Comparison of ENCODE assay signal across 8 mouse cellular contexts in genomic region chr19:61225526-61226400, GRCm38 (mm10). TPM values are rescaled to one million over a fixed set of nuclear protein-coding genes. Genes with fewer than 3 reads are reported as not detected.
DNase-seq lines count a peak whose midpoint lies in the region; ATAC-seq and TF ChIP-seq lines count a peak whose summit lies in the region.

No protein-coding gene starts in this region.

- H3K4me1 ChIP-seq in forebrain, embryonic 13.5 days, result peaks cover 3% of the 10 kb centered on the region; the same call in 1 of the 2 replicates
- H3K4me1 ChIP-seq in liver, postnatal 0 days (ENCODE audit: insufficient read depth), result peaks cover 17% of the 10 kb centered on the region; the same call in 1 of the 2 replicates
- H3K4me1 ChIP-seq in olfactory bulb, adult 2 months (ENCODE audit: control insufficient read depth, insufficient read depth, low read length), result peaks cover 14% of the 10 kb centered on the region

- TF ChIP-seq CTCF in liver, postnatal 0 days (IDR thresholded peaks at IDR 0.05; ENCODE audit: low read depth), result no peak
- no peak for TF ChIP-seq CTCF in olfactory bulb, adult 2 months (IDR thresholded peaks at IDR 0.05; ENCODE audit: insufficient read depth, low read depth, low read length)

- H3K36me3 ChIP-seq in forebrain, embryonic 13.5 days (ENCODE audit: poor library complexity, severe bottlenecking), result no peaks in the 10 kb centered on the region
- H3K36me3 ChIP-seq in liver, postnatal 0 days (replicated peaks; ENCODE audit: insufficient read depth, low read length), result no peaks in the 10 kb centered on the region

- 8% methylated on average over 69 of the region's 70 CpGs for WGBS in forebrain, embryonic 13.5 days
- WGBS in liver, postnatal 0 days (ENCODE audit: insufficient replicate concordance), result 15% methylated on average over 60 of the region's 70 CpGs
- 7% methylated on average over 70 of the region's 70 CpGs for WGBS in olfactory bulb, adult 2 months

- TF ChIP-seq EP300 in liver, postnatal 0 days (IDR thresholded peaks at IDR 0.05; ENCODE audit: low read depth), result no peak

- peak overlapping the region; percentile 60 for H3K4me2 ChIP-seq in forebrain, embryonic 13.5 days
- peak overlapping the region; percentile 65 for H3K4me2 ChIP-seq in liver, postnatal 0 days (ENCODE audit: low read depth, low read length)

- peak; percentile 62 for ATAC-seq in forebrain, embryonic 13.5 days
- ATAC-seq in liver, postnatal 0 days, result peak; percentile 24

- H3K27ac ChIP-seq in forebrain, embryonic 13.5 days, result peak overlapping the region; percentile 85
- H3K27ac ChIP-seq in liver, postnatal 0 days (ENCODE audit: low read depth), result peak overlapping the region; percentile 85
- peak overlapping the region; percentile 83; the same call in 1 of the 2 replicates for H3K27ac ChIP-seq in olfactory bulb, adult 2 months (ENCODE audit: insufficient read depth, low read depth, low read length)

- intact Hi-C loops in heart, postnatal 14 days (cut with DNase I), result no loop called here

- H3K27me3 ChIP-seq in forebrain, embryonic 13.5 days, result peaks cover 6% of the 10 kb centered on the region; the same call in 1 of the 2 replicates
- no peaks in the 10 kb centered on the region for H3K27me3 ChIP-seq in liver, postnatal 0 days (ENCODE audit: insufficient read depth, low read length)

- peak overlapping the region; percentile 58 for H3K4me3 ChIP-seq in forebrain, embryonic 13.5 days
- H3K4me3 ChIP-seq in liver, postnatal 0 days (ENCODE audit: low read depth, low read length), result peak overlapping the region; percentile 46
- peak overlapping the region; percentile 64 for H3K4me3 ChIP-seq in olfactory bulb, adult 2 months (ENCODE audit: insufficient read depth, low read depth, low read length)

- TF ChIP-seq POLR2A in olfactory bulb, adult 2 months (IDR thresholded peaks at IDR 0.05; ENCODE audit: insufficient read depth, low read depth, low read length), result no peak

- peaks cover 3% of the 10 kb centered on the region; the same call in 1 of the 2 replicates for H3K9me3 ChIP-seq in forebrain, embryonic 13.5 days (replicated peaks)
- H3K9me3 ChIP-seq in liver, postnatal 0 days (ENCODE audit: low read length), result peaks cover 8% of the 10 kb centered on the region; the same call in 1 of the 2 replicates

- DNase-seq in ES-CJ7 (ENCODE audit: low read depth, low spot score), result peak; percentile 91
- peak; percentile 87 for DNase-seq in cerebellum, adult 11-12 months
- DNase-seq in heart, postnatal 14 days, result peak; percentile 39 to 57
- DNase-seq in layer of hippocampus, adult 18-20 months (ENCODE audit: low spot score in 2 of 2), result peak; percentile 82 to 90
- peak; percentile 87 for DNase-seq in liver, postnatal 0 days
- DNase-seq in testis, postnatal 14 days (ENCODE audit: low spot score), result peak; percentile 98

- H3K9ac ChIP-seq in forebrain, embryonic 13.5 days, result no peak overlapping the region
- no peak overlapping the region for H3K9ac ChIP-seq in liver, postnatal 0 days (replicated peaks)

RNA-seq across cellular contexts. Expression of gene Csf2ra, which starts 2.5 kb away (rescaled TPM):
- 20.4 and 25.2 TPM in 2 replicates for polyA plus RNA-seq in forebrain, embryonic 13.5 days (2015; fragmentation: Nextera tagmentation; extraction: Ambion mirVana)
- 1 to 10 TPM; 9.4 to 9.8 TPM for total RNA-seq in heart, postnatal 14 days (2021)
- 10 to 100 TPM; 22.7 to 30.0 TPM for total RNA-seq in layer of hippocampus, adult 18-20 months (2021)
- polyA plus RNA-seq in liver, postnatal 0 days (2015; fragmentation: Nextera tagmentation; extraction: Ambion mirVana), result 11.6 and 13.0 TPM in 2 replicates
- polyA plus RNA-seq in olfactory bulb, adult 2 months (2012; ENCODE audit: insufficient read depth, insufficient read length, low replicate concordance, missing spikeins), result not detected in 2 replicates

RNA-seq across cellular contexts. Expression of gene Gm6020, which starts 42.1 kb away (rescaled TPM):
- not detected in 2 replicates for polyA plus RNA-seq in forebrain, embryonic 13.5 days (2015; fragmentation: Nextera tagmentation; extraction: Ambion mirVana)
- not detected for total RNA-seq in heart, postnatal 14 days (2021)
- not detected for total RNA-seq in layer of hippocampus, adult 18-20 months (2021)
- not detected in 2 replicates for polyA plus RNA-seq in liver, postnatal 0 days (2015; fragmentation: Nextera tagmentation; extraction: Ambion mirVana)
- not detected in 2 replicates for polyA plus RNA-seq in olfactory bulb, adult 2 months (2012; ENCODE audit: insufficient read depth, insufficient read length, low replicate concordance, missing spikeins)

RNA-seq across cellular contexts. Expression of gene Gm7102, which starts 49.7 kb away (rescaled TPM):
- 0.20 TPM in 1 of 2 replicates, not detected in the other for polyA plus RNA-seq in forebrain, embryonic 13.5 days (2015; fragmentation: Nextera tagmentation; extraction: Ambion mirVana)
- total RNA-seq in heart, postnatal 14 days (2021), result under 1 TPM in 1 of 2 experiments, not detected in 1; 0.24 TPM
- under 1 TPM in 1 of 2 experiments, not detected in 1; 0.30 TPM for total RNA-seq in layer of hippocampus, adult 18-20 months (2021)
- 0.07 TPM in 1 of 2 replicates, not detected in the other for polyA plus RNA-seq in liver, postnatal 0 days (2015; fragmentation: Nextera tagmentation; extraction: Ambion mirVana)
- polyA plus RNA-seq in olfactory bulb, adult 2 months (2012; ENCODE audit: insufficient read depth, insufficient read length, low replicate concordance, missing spikeins), result not detected in 2 replicates

Comparison
In these comparisons a context has a peak if more than half of its experiments do, and no peak if none do; other contexts are left out.
1. Peak in every context shown above with its lines: DNase-seq, ATAC-seq, H3K4me3 ChIP-seq and H3K27ac ChIP-seq.
2. DNase-seq: peak in every context shown above with its lines; median percentile 98 in testis, postnatal 14 days; 91 in ES-CJ7; 87 in cerebellum, adult 11-12 months; 87 in liver, postnatal 0 days; 86 in layer of hippocampus, adult 18-20 months; 48 in heart, postnatal 14 days.